Mouse (Mus musculus) G1E (cell line): ENCODE results near the gene Cyp46a1. TPM values are rescaled to one million over a fixed set of nuclear protein-coding genes. Genes with fewer than 3 reads are reported as not detected.

ENCODE experiments used
- ATAC-seq: 2 replicates; pipeline ENCODE4 v1.8.0; 2016; ENCODE audit warnings: mild to moderate bottlenecking; ENCODE audit not compliant: insufficient number of reproducible peaks, poor library complexity, low FRiP score, severe bottlenecking; ENCODE audit errors: extremely low read depth
- DNase-seq: peaks from one replicate; pipeline ENCODE4 v3.0.0; 2012; ENCODE audit warnings: low spot score
- H3K27me3 ChIP-seq: 2 replicates; pipeline ENCODE4 v1.6.1; 2012; ENCODE audit warnings: mild to moderate bottlenecking, low read length, inconsistent platforms; ENCODE audit not compliant: insufficient read depth
- H3K36me3 ChIP-seq: replicated peaks from 2 replicates; pipeline ENCODE3; 2012; ENCODE audit warnings: mild to moderate bottlenecking, inconsistent platforms
- H3K4me1 ChIP-seq: 2 replicates; pipeline ENCODE4 v1.6.1; 2012; ENCODE audit warnings: low read depth, low read length, inconsistent platforms, mixed read lengths; ENCODE audit not compliant: insufficient read depth
- H3K4me3 ChIP-seq: 2 replicates; pipeline ENCODE4 v1.5.1; 2012; ENCODE audit warnings: low read depth, mild to moderate bottlenecking, inconsistent platforms, low read length, moderate library complexity, mixed read lengths
- H3K9me3 ChIP-seq: replicated peaks from 2 replicates; pipeline ENCODE4 v1.6.1; 2012; ENCODE audit warnings: inconsistent platforms
- CTCF ChIP-seq: IDR thresholded peaks from 2 replicates; pipeline ENCODE4 v1.5.1; 2012; ENCODE audit warnings: low read depth, low read length, inconsistent platforms, mixed read lengths
- GATA1 ChIP-seq: IDR thresholded peaks from 2 replicates; pipeline ENCODE4 v1.6.1; 2012; ENCODE audit warnings: borderline replicate concordance, low read length, inconsistent platforms, mixed read lengths
- GATA2 ChIP-seq: IDR thresholded peaks from 2 replicates; pipeline ENCODE4 v1.6.1; 2012; ENCODE audit warnings: low read depth, low read length, inconsistent platforms, borderline replicate concordance
- POLR2AphosphoS5 ChIP-seq: IDR thresholded peaks from 2 replicates; pipeline ENCODE4 v1.6.1; 2012; ENCODE audit warnings: low read depth, low read length, inconsistent platforms; ENCODE audit not compliant: insufficient replicate concordance
- TAL1 ChIP-seq: conservative IDR thresholded peaks from 2 replicates; pipeline ENCODE4 v1.6.1; 2012; ENCODE audit warnings: low read depth, low read length, inconsistent platforms, mixed read lengths
- polyA plus RNA-seq: library from polyadenylated mRNA; stranded (reverse); fragments of >175 nt; gene quantifications from 2 replicates; pipeline ENCODE4 v1.2.3, GENCODE M21; 2012
- total RNA-seq, 2 experiments: library from RNA; stranded (forward) in 1 of 2; stranded (reverse) in 1 of 2; fragments of 200-1000 nt in 1 of 2; fragments of >200 nt in 1 of 2; fragmentation: Nextera tagmentation in 1 of 2; gene quantifications; 2 replicates each; pipeline ENCODE4 v1.2.3; 2014 to 2017

Cyp46a1 gene
- total and polyA plus RNA-seq, 3 experiments: 0.55 TPM; not detected in 2

DNA sequence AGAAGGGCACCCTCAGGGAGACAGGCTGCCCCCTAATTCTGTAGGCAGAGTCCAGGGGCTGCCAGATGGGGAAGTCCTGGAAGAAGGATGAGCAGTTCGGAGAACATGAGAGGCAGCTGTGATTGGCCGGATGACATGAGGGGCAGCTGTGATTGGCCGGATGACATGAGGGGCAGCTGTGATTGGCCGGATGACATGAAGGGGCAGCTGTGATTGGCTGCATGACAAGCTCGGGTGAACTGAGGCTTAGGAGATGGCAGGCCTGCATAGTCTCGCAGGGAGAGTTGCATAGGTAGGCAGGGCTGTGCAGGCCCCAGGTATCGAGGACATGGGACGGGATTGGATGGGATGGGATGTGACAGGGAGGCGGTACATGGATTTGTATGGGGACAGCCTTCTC is 41.8 kb upstream of the Cyp46a1 start:
- ATAC-seq (no peak), DNase-seq (no peak)
- Histone ChIP-seq H3K4me3 (no peak overlapping the region; the same call in 1 of the 2 replicates), H3K36me3 (no peaks in the 10 kb centered on the region), H3K4me1 (no peaks in the 10 kb centered on the region), H3K27me3 (no peaks in the 10 kb centered on the region), H3K9me3 (peaks cover 89% of the 10 kb centered on the region)
- TF ChIP-seq GATA2: no peak
- TF ChIP-seq TAL1: no peak
- TF ChIP-seq GATA1: no peak
- no peak for TF ChIP-seq CTCF
- TF ChIP-seq POLR2AphosphoS5: no peak

DNA sequence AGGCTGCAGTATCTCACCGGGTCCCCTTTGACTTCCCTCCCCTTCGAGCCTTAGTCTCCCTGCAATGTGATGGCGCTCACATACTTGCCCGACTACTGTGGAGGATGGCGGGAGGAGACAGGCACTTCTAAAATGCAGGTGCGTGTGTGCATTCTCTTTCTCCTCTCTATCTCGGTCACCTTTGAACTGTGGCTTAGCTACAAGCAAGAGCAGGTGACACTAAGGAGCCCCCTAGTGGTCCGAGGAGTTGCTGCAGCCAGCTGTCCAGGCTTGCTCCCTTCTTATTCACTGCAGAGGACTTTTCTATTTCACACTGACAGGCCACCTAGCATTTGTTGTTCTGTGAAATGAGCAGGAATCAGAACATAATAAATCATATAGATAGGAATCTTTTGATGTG is 41.2 kb upstream of the Cyp46a1 start:
- DNase-seq (no peak), ATAC-seq (no peak)
- peaks cover 94% of the 10 kb centered on the region for H3K9me3 ChIP-seq
- TF ChIP-seq CTCF (no peak), GATA2 (no peak), POLR2AphosphoS5 (no peak), TAL1 (no peak), GATA1 (no peak)
- H3K4me1 ChIP-seq: no peaks in the 10 kb centered on the region
- no peaks in the 10 kb centered on the region for H3K27me3 ChIP-seq
- H3K4me3 ChIP-seq: no peak overlapping the region
- H3K36me3 ChIP-seq: no peaks in the 10 kb centered on the region

DNA sequence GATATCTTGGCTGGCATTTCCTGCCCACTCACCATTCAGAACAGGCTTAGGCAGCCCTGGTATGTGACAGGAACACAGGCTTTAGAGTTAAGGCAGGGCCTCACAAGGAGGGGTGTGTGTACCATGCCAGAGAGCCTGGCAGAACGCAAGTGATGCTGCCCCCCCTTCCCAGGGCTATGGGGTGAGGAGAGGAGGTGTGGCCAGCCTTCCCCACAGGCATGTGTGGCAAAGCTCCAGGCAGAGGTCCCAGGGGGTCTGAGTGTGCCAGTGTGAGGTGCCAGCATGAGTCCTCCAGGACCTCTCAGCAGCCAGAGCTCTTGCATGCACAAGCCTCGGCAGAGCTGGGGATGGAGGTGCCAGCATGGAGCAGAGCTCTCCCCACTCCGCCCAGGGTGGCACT is 39.6 kb upstream of the Cyp46a1 start:
- Histone ChIP-seq H3K9me3 (peaks cover 91% of the 10 kb centered on the region), H3K36me3 (no peaks in the 10 kb centered on the region), H3K27me3 (no peaks in the 10 kb centered on the region), H3K4me3 (peak overlapping the region; percentile 21; the same call in 1 of the 2 replicates), H3K4me1 (no peaks in the 10 kb centered on the region)
- ATAC-seq: no peak
- no peak for DNase-seq
- TF ChIP-seq TAL1 (no peak), CTCF (no peak), GATA1 (no peak), GATA2 (no peak), POLR2AphosphoS5 (no peak)

DNA sequence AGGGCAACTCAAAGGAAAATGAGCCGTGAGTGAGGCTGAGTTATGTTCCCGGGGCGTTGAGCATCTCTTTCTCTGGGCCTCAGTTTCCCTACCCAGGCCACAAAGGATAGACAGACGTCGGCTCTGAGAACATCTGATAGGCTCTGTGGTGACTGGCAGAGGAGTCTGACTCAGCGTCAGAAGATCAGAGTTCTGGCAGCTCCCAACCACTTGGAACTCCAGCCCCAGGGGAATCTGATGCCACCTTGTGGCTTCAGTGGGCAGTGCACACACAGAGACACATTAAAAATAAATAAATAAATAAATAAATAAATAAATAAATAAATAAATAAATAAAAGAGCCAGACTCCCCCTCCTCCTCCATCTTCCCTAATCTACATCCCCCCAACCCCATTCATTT is 37.1 kb upstream of the Cyp46a1 start:
- TF ChIP-seq POLR2AphosphoS5 (no peak), GATA2 (no peak), CTCF (no peak), GATA1 (no peak), TAL1 (no peak)
- no peak for ATAC-seq
- no peak for DNase-seq
- Histone ChIP-seq H3K4me3 (no peak overlapping the region), H3K9me3 (peaks cover 78% of the 10 kb centered on the region), H3K36me3 (no peaks in the 10 kb centered on the region), H3K4me1 (no peaks in the 10 kb centered on the region), H3K27me3 (no peaks in the 10 kb centered on the region)

DNA sequence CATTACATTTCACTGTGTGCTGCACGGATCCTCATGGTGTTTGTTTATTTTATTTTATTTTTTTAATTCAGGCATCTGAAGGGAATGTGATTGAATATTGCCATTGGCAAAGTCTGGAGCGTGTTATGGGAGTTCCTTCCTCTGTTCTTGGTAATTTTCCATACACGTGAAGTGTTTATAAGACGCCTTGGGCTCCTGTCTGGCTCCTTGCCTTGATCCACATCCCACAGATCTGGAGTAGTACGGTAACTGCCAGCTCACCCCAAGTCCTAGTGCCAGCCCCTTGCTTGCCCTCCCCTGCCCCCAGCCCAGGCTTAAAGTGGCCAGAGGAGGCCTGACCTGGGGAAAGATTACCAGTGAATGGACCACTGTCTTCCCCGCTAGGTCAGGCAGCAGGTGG is 33.2 kb upstream of the Cyp46a1 start:
- no peak for DNase-seq
- H3K4me3 ChIP-seq: no peak overlapping the region
- TF ChIP-seq CTCF: no peak
- no peak for TF ChIP-seq GATA2
- TF ChIP-seq POLR2AphosphoS5: no peak
- no peak for TF ChIP-seq GATA1
- no peak for TF ChIP-seq TAL1
- no peaks in the 10 kb centered on the region; the same call in 1 of the 2 replicates for H3K27me3 ChIP-seq
- H3K36me3 ChIP-seq: no peaks in the 10 kb centered on the region
- H3K4me1 ChIP-seq: no peaks in the 10 kb centered on the region
- ATAC-seq: no peak
- peaks cover 76% of the 10 kb centered on the region for H3K9me3 ChIP-seq

DNA sequence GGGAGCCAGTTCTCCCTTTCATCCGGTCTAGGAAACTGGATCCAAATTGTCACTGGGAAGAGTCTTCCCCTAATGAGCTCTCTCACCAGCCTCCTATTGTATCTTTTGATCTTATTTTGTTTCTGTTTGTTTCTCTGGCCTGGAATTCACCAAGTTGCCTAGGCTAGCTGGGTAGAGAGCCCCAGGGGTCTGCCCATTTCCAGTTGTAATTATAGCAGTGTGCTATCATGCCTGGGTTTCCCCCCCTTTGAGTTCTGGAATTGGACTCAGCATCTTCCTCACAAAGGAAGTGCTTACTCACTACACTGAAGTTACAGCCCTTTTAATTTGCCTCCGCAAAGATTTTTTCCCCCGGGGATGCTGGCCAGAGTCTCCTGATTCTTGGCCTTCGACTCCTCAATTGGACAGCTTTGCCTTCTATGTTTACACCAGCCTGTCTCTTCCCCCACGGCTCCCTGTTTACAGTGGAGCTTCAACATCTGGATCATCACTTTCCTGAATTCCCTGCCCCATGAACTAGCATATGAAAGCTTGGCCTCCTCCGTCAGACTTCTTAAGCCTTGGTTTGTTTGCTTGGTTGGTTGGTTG is 30.3 kb upstream of the Cyp46a1 start:
- Histone ChIP-seq H3K27me3 (no peaks in the 10 kb centered on the region; the same call in 1 of the 2 replicates), H3K9me3 (peaks cover 78% of the 10 kb centered on the region), H3K36me3 (no peaks in the 10 kb centered on the region), H3K4me1 (no peaks in the 10 kb centered on the region), H3K4me3 (no peak overlapping the region)
- DNase-seq (no peak), ATAC-seq (no peak)
- TF ChIP-seq TAL1 (no peak), CTCF (no peak), GATA1 (no peak), GATA2 (no peak), POLR2AphosphoS5 (no peak)
